Mouse (Mus musculus) Muller cell, postnatal 12 days (primary cell): ENCODE data around the gene Kctd17.

Source experiments
- DNase-seq: peaks from one replicate; pipeline ENCODE4 v3.0.0-alpha.2; 2015; ENCODE audit errors: inconsistent ontology term

Gene Kctd17

GRCm38 (mm10) chr15:78447746-78448535, 19.6 kb downstream of the Kctd17 start:
- DNase-seq, result peak; percentile 97

GRCm38 (mm10) chr15:78449131-78449530, 20.8 kb downstream of the Kctd17 start:
- no peak for DNase-seq

- peak; percentile 97 for DNase-seq
These were observed 21.5 kb downstream of the Kctd17 start for GRCm38 (mm10) chr15:78449694-78450418.

- no peak for DNase-seq
These were observed 22.0 kb downstream of the Kctd17 start for GRCm38 (mm10) chr15:78450419-78450768.

GRCm38 (mm10) chr15:78451201-78451600, 22.8 kb downstream of the Kctd17 start:
- DNase-seq, result no peak

GRCm38 (mm10) chr15:78452929-78453328, 24.6 kb downstream of the Kctd17 start:
- no peak for DNase-seq

- DNase-seq, result no peak
These were observed 26.8 kb downstream of the Kctd17 start for GRCm38 (mm10) chr15:78455168-78455567.

- DNase-seq, result no peak
These were observed 27.7 kb downstream of the Kctd17 start for GRCm38 (mm10) chr15:78456051-78456450.

- DNase-seq, result no peak
These were observed 28.8 kb downstream of the Kctd17 start for GRCm38 (mm10) chr15:78457193-78457592.

GRCm38 (mm10) chr15:78462981-78463380, 34.6 kb downstream of the Kctd17 start:
- no peak for DNase-seq

GRCm38 (mm10) chr15:78466809-78467208, 38.4 kb downstream of the Kctd17 start:
- no peak for DNase-seq

GRCm38 (mm10) chr15:78467570-78467969, 39.2 kb downstream of the Kctd17 start:
- DNase-seq, result no peak

GRCm38 (mm10) chr15:78468379-78468937, 40.1 kb downstream of the Kctd17 start, which contains the start of gene Tmprss6:
TSS of gene Tmprss6 (minus strand) at chr15:78468634.
- DNase-seq, result no peak

- DNase-seq, result no peak
These were observed 42.3 kb downstream of the Kctd17 start for GRCm38 (mm10) chr15:78470495-78471276.

- no peak for DNase-seq
These were observed 43.5 kb downstream of the Kctd17 start for GRCm38 (mm10) chr15:78471902-78472301.

GRCm38 (mm10) chr15:78473442-78473841, 45.1 kb downstream of the Kctd17 start:
- no peak for DNase-seq

GRCm38 (mm10) chr15:78475604-78476031, 47.3 kb downstream of the Kctd17 start:
- DNase-seq, result no peak

- DNase-seq, result no peak
These were observed 48.5 kb downstream of the Kctd17 start for GRCm38 (mm10) chr15:78476878-78477277.

- no peak for DNase-seq
These were observed 49.7 kb downstream of the Kctd17 start for GRCm38 (mm10) chr15:78478073-78478472.

- no peak for DNase-seq
These were observed 51.1 kb downstream of the Kctd17 start for GRCm38 (mm10) chr15:78479470-78479869.

- no peak for DNase-seq
These were observed 51.7 kb downstream of the Kctd17 start for GRCm38 (mm10) chr15:78480111-78480510.

- no peak for DNase-seq
These were observed 52.6 kb downstream of the Kctd17 start for GRCm38 (mm10) chr15:78480991-78481390.
